Mouse (Mus musculus) frontal cortex, postnatal 36 days (tissue): ENCODE results near the gene 4930432K21Rik.
A peak's percentile ranks its signal among the peaks of the same experiment; 100 is the strongest.

Experiments used
- DNase-seq, 2 experiments: peaks; one replicate each; pipeline ENCODE4 v3.0.0; 2022; ENCODE audit warnings: low spot score in 2 of 2

Gene 4930432K21Rik

DNA sequence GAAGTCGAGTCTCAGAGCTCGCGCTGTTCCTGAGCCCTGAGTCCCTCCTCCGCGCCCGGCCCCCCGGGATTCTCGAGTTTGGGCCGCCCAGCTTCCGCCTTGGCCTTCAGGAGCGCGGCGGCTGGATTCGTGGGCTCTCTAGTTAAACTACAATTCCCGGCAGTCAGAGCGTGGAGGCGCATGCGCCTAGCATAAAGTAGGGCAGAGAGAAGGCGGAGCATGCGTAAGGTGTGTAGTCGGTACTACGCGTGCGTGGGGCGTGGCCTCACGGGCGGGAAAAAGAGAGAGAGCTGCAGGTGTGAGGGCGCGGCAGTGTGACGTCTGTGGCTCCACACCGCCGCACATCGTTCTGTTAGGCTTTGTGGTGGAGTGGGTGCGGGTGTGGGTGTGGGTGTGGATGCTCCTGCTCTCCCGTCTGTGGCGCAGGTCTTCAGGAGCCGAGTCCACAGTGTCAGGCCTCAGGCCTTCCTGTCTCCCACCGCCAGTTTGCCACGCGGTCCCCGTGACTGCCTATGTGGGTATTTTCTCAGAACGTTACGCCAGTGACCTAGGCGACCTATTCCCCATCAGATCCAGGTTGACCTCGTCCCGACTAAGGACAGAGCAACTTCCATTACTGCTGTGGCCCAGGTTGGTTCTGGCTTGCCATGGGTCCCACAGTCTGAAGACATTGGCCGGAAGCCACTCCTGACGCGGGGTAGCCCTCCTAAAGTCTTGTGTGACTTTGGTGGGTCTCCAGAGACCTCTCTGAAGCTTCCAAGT lies at the start of gene 4930432K21Rik, which contains the start of gene Cc2d1a:
4930432K21Rik (plus strand) TSS at position 257 of the 762 bp plus-strand sequence.
Cc2d1a (minus strand) TSS at position 168 of the 762 bp plus-strand sequence.
- DNase-seq, result peak; percentile 95 to 96

- DNase-seq, result no peak
Measured at GRCm38 (mm10) chr8:84098376-84098775, 49.4 kb upstream of the 4930432K21Rik start.

DNA sequence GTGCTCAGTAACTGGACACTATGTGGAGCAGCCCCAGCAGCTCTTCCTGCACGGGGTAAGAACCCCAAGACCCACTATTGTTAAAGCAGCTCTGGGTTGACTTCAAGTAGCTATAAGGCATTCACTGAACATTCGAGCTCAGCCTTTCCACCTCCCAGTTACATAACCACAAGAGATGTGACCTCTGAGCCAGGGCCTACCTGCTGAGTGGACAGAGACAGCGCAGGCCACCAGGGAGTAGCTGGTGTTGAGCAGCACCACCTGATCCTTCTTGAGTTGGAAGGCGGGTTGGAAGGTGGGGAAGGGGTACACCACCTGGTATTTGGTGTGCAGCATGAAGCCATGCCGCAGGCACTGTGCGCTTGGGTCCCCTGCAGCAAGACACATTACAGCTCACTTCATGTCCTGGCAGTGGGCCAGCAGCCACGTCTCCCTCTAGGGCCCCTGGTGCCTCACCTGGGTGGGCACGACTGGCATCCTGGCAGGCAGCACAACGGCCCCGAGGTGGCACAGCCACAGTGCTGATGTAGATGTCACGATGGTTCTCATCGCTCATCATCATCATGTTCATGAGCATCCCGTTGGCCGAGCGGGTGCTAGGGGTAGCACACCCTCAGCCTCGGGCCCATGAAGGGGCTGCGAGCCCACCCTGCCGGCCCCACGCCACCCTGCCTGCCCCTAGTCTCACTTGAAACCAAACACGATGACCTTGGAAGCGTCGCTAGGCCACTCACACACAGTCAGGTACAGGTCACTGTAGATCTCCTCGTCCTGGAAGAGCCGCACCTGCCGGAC lies 46.2 kb upstream of the 4930432K21Rik start:
- DNase-seq, result no peak

- DNase-seq, result peak in 1 of 2 experiments; percentile 3
Measured at GRCm38 (mm10) chr8:84103601-84104000, 44.2 kb upstream of the 4930432K21Rik start.

DNA sequence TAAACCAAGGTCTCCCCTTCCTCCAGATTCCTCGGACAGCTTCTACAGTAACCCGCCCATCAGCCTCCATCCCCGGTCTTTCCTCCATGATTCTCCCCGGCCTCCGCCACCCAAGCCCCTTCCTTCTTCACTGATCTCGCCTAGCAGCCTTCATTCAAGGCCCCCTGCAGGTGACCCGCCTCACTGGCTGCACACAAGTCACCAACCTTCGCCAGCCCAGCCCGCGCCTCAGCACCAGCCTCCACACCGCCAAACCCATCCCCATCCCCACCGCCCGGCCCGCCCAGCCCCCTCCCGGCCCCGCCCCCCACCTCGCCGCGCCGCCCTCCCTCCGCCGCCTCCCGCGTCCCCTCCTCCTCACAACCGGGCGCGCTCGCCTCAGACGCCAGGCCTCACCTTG lies 43.6 kb upstream of the 4930432K21Rik start:
- DNase-seq, result peak; percentile 24 to 47

DNA sequence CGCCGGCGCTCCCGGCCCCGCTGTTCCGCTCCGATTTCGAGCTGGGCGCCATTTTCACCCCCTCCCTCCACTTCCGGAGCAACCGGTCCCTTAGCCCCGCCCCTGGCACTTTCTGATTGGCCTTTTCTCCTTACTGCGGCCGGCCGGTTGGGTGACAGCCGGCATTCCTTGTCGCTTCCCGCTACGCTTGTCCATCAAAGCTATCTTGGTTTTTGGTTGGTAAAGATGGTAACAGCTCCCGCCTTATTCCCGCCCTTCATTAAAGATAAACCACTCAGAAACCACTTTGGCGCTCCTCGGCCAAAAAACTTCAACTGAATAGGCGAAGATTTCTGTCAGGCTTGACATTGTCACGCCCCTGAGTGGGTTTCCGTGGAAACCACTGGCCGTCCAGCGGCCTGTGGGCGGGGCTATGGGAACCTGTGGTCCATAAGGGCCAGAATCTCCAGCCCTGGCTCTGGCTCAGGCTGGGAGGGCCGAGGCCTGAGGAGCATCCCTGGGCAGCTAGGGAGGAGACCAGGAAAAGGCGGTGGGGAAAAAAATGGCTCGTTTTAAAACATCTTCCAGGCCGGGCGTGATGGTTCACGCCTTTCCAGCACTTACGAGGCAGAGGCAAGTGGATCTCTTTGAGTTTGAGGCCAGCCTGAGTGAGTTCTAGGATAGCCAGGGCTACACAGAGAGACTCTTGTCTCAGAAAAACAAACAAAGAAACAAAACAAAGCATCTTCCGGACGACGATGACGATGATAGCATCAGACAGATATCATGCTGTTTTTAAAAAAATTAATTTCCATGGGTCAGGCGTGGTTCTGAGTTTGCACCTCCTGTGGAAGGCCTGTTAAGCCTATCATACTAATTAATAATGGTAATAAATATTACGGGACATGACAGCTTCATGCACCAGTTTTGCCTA lies 42.9 kb upstream of the 4930432K21Rik start, which contains the start of gene Dcaf15:
Dcaf15 (minus strand) TSS at position 72 of the 913 bp plus-strand sequence.
- peak; percentile 97 for DNase-seq

DNA sequence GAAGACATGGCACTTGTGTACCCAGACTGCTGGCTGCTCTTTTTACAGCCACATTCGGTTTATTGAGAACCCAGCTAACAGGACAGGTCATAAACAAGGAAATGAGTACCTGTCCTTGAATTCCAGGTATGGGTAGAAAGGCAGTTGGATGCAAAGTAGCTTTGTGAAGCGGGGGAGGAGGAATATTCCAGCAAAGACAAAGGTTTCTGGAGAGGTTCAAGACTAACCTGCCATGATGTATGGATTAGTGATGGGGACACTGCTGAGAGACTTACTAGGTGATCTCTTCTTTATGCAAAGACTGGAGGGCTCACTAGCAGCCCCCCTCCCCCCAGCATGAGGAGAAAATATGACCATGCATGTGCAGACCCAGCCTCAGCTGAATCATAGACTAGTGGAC lies 42.1 kb upstream of the 4930432K21Rik start:
- peak in 1 of 2 experiments; percentile 3 for DNase-seq

DNA sequence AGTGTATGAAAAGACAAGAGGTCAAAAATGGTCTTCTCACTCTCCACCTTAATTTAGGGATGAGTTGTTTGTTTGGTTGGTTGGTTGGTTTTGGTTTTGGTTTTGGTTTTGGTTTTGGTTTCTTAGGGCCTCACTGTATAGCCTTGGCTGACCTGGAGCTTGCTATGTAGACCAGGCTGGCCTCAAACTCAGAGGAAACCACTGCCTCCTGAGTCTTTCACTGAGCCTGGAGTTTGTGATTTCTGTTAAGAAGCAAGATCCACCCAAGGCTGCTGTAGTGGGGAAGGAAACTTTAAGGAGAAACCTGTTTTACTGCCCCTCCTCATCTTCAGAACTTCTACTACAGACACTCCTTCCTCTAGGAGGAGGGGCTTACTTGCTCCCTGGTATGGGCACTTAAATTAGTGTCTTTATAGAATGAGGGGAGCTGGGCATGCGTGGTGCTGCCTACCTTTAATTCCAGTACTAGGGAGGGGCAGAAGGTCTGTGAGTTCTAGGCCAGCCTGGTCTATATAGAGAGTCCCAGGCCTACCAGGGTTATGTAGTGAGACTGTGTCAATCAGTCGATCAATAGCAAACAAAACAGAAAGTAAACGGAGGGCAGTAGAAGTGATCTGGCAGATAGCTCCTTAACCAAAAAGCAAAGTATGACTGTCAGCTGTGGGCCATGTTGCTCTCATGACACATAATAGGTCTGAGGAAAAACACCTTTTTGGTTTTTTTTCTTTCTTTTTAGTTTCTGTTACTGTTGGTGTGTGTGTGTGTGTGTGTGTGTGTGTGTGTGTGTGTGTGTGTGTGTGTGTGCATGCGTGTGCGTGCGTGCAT lies 41.4 kb upstream of the 4930432K21Rik start:
- no peak for DNase-seq

- no peak for DNase-seq
Measured at GRCm38 (mm10) chr8:84115646-84116045, 32.2 kb upstream of the 4930432K21Rik start.

DNA sequence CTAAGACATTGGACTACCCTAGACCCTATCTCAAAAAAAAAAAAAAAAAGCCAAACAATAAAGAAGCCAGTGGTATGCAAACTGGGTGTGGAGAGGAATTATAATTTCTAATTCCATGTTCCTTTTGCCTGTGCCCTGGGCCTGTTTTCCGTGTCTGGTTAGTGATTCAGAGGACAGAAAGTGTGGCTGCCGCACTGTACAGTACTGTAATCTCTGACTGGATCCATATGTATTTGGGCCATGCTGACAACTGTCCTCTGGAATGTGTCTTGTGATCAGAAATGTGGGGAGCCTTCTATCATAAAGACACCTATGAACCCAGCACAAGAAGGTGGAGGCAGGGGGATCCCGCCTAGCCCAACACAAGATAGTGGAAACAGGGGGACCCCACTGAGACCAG lies 25.7 kb upstream of the 4930432K21Rik start:
- no peak for DNase-seq

GRCm38 (mm10) chr8:84125656-84126055 lies 22.2 kb upstream of the 4930432K21Rik start, which contains the start of gene Podnl1:
Podnl1 (plus strand) TSS chr8:84125989.
- no peak for DNase-seq

DNA sequence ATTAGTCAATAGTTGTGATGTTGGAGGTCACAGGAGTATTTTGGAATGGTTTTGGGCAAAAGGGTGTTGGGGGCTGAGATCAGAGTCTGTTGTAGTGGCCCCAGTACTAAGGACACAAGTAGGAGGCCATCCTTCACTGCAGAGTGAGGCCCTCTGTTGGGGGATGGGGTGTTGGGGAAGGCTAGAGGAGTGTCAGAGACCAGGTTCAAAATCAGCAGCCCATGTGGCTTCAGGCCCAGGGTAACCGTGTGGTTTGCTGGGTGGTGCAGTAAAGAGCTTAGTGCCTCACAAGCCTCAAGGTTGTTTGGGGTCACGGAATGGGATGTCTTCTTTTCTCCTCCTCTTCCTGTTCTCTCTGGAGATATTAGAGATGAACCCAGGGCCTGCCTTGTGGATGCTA lies 21.1 kb upstream of the 4930432K21Rik start:
- DNase-seq, result no peak

DNA sequence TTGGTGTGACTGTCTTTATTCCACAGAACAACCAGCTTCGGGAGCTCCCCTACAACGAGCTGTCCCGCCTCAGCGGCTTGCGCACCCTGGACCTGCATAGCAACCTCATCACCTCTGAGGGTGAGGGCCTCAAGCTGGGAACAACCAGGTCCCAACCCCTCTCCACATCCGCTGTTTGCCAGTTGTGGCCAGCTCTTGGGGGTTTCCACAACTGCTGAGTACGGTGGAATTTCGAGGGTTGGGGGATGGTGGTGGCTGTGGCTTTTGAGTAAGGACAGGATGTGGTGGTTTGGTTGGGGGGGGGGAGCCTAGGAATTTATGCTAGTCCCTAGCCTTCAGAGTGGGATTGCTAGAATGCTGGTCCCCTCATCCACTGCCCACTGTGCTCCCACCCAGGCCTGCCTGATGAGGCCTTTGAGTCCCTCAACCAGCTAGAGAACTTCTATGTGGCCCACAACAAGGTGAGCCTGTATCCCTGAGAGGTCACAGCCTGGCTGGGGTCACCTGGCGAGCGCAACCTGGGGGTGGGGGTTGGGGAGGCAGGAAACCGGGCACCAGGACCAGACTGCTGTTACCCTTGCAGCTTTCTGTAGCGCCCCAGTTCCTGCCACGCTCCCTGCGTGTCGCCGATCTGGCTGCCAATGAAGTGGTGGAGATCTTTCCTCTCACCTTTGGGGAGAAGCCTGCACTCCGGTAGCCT lies 20.5 kb upstream of the 4930432K21Rik start:
- DNase-seq, result no peak

GRCm38 (mm10) chr8:84128277-84128676 lies 19.5 kb upstream of the 4930432K21Rik start:
- no peak for DNase-seq

GRCm38 (mm10) chr8:84130806-84131205 lies 17.0 kb upstream of the 4930432K21Rik start:
- no peak for DNase-seq

GRCm38 (mm10) chr8:84132225-84132624 lies 15.6 kb upstream of the 4930432K21Rik start:
- DNase-seq, result no peak

DNA sequence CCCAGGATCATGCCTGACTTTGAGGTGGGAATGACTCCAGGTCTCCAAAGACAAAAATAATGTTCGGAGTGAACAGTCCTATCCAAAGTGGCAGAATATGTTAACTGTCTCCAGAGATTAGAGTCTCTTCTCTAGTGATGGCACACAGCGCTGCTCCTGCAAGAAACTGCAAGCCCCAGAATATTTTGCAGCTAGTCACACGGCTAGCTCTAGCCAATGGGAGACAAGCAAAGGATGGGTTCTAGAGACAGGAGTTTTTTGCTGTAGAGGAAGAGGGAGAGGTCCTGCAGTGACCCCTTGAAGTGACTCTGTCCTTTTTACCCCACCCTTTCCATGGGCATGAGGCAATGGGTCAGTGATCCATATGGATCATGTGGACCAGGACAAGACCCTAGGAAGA lies 10.0 kb upstream of the 4930432K21Rik start:
- no peak for DNase-seq

- DNase-seq, result no peak
Measured at GRCm38 (mm10) chr8:84140838-84141237, 7.0 kb upstream of the 4930432K21Rik start.

GRCm38 (mm10) chr8:84144636-84145245 lies 3.1 kb upstream of the 4930432K21Rik start:
- DNase-seq, result no peak
